Mouse (Mus musculus) ES-E14 (cell line): ENCODE results near the gene Ces1h.

Source experiments
- CHD2 ChIP-seq: IDR thresholded peaks from 2 replicates; pipeline ENCODE4 v1.6.1; 2014; ENCODE audit warnings: mild to moderate bottlenecking, low read depth, low read length, inconsistent platforms
- HCFC1 ChIP-seq: IDR thresholded peaks from 2 replicates; pipeline ENCODE4 v1.6.1; 2012; ENCODE audit warnings: low read length, inconsistent platforms, borderline replicate concordance; ENCODE audit not compliant: insufficient read depth
- MAFK ChIP-seq: IDR thresholded peaks from 2 replicates; pipeline ENCODE4 v1.6.1; 2014; ENCODE audit warnings: mild to moderate bottlenecking, low read depth, low read length, inconsistent platforms; ENCODE audit not compliant: insufficient read depth
- ZC3H11A ChIP-seq: IDR thresholded peaks from 2 replicates; pipeline ENCODE4 v1.6.1; 2012; ENCODE audit warnings: low read depth, mild to moderate bottlenecking, inconsistent platforms, low read length, borderline replicate concordance
- ZNF384 ChIP-seq: IDR thresholded peaks from 2 replicates; pipeline ENCODE4 v1.6.1; 2012; ENCODE audit warnings: low read depth, low read length, inconsistent platforms

- TF ChIP-seq ZC3H11A (no peak), MAFK (no peak), HCFC1 (no peak), ZNF384 (no peak), CHD2 (no peak)
Observed at GRCm38 (mm10) chr8:93427195-93427594, 47.7 kb upstream of the Ces1h start.
